In genomic region chr17:85926044-85926443, GRCm38 (mm10) we compare ENCODE assay signal across 28 mouse cellular contexts.
"Had no signal": no experiment of that assay in that cellular context is flagged by ENCODE, and none has a peak within 500 bp of the region (broad histone marks: within the 10 kb centered on the region; RNA-seq: fewer than 3 reads in every experiment).

No protein-coding gene starts in this region.

- H3K4me1 ChIP-seq: forebrain, embryonic 15.5 days had no signal

- H3K9ac ChIP-seq: embryonic facial prominence, embryonic 12.5 days; embryonic facial prominence, embryonic 13.5 days; embryonic facial prominence, embryonic 15.5 days; forebrain, embryonic 12.5 days; forebrain, embryonic 13.5 days; forebrain, embryonic 15.5 days; forebrain, postnatal 0 days had no signal

- H3K9me3 ChIP-seq: embryonic facial prominence, embryonic 10.5 days; embryonic facial prominence, embryonic 12.5 days; embryonic facial prominence, embryonic 13.5 days; embryonic facial prominence, embryonic 15.5 days; forebrain, embryonic 10.5 days; forebrain, embryonic 12.5 days; forebrain, embryonic 13.5 days; forebrain, embryonic 15.5 days; heart, embryonic 10.5 days had no signal

- H3K27ac ChIP-seq: embryonic facial prominence, embryonic 10.5 days; embryonic facial prominence, embryonic 12.5 days; embryonic facial prominence, embryonic 13.5 days; embryonic facial prominence, embryonic 15.5 days; forebrain, embryonic 10.5 days; forebrain, embryonic 12.5 days; forebrain, embryonic 13.5 days; forebrain, embryonic 15.5 days; gastrocnemius, adult 2 months; heart, adult 2 months; heart, embryonic 10.5 days had no signal

- H3K4me3 ChIP-seq: embryonic facial prominence, embryonic 10.5 days; embryonic facial prominence, embryonic 12.5 days; embryonic facial prominence, embryonic 13.5 days; embryonic facial prominence, embryonic 15.5 days; erythroblast, embryonic 14.5 days; forebrain, embryonic 10.5 days; forebrain, embryonic 12.5 days; forebrain, embryonic 13.5 days; forebrain, embryonic 15.5 days; gastrocnemius, adult 2 months; heart, adult 2 months; heart, embryonic 10.5 days had no signal

- H3K4me2 ChIP-seq: embryonic facial prominence, embryonic 12.5 days; embryonic facial prominence, embryonic 13.5 days; embryonic facial prominence, embryonic 15.5 days; forebrain, embryonic 12.5 days; forebrain, embryonic 13.5 days; forebrain, embryonic 15.5 days had no signal

- H3K27me3 ChIP-seq: embryonic facial prominence, embryonic 13.5 days; embryonic facial prominence, embryonic 15.5 days; forebrain, embryonic 12.5 days; forebrain, embryonic 13.5 days; forebrain, embryonic 15.5 days had no signal

- ATAC-seq: forebrain, embryonic 13.5 days; forebrain, embryonic 14.5 days; forebrain, embryonic 15.5 days; forebrain, embryonic 16.5 days; forebrain, postnatal 0 days had no signal

- DNase-seq: cerebellum, adult 9-10 months; cerebellum, adult 9-11 months; cerebellum, postnatal 10 days; cerebellum, postnatal 14 days; cerebellum, postnatal 25 days; cerebellum, postnatal 36 days; embryo, embryonic 11 days; forebrain, postnatal 0 days; gastrocnemius, adult 2 months; gastrocnemius, postnatal 10 days; gastrocnemius, postnatal 14 days; gastrocnemius, postnatal 25 days; gastrocnemius, postnatal 36 days; heart, adult 11 months; heart, adult 18-20 months; heart, adult 2 months had no signal

- H3K36me3 ChIP-seq: embryonic facial prominence, embryonic 10.5 days; embryonic facial prominence, embryonic 12.5 days; embryonic facial prominence, embryonic 13.5 days; embryonic facial prominence, embryonic 15.5 days; forebrain, embryonic 10.5 days; forebrain, embryonic 12.5 days; forebrain, embryonic 15.5 days; heart, embryonic 10.5 days had no signal
